Mouse (Mus musculus): ENCODE data around the gene Gmeb1.

DNA sequence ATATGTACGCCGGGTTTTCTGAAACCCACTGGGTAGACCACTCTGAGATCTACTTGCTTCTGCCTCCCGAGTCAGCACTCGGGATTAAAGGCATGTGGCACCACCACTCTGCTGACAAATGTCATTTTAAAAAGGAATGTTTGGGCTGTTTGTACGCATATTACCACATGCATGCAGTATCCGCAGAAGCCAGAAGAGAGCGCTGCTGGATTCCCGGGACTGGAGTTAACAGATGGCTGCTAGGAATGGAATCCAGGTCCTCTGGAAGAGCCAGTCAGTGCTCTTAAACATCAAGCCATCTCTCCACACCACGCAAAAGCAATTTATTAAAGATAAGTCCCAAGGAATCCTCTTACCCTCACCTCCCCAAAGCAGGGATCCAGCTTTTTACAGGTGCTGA, 80.7 kb downstream of the Gmeb1 start:
- no peak for TF ChIP-seq POLR2A (IDR thresholded peaks at IDR 0.05; ENCODE audit: low read depth, low read length)
- peak; percentile 39 for TF ChIP-seq CTCF (conservative IDR thresholded peaks at IDR 0.05; ENCODE audit: insufficient read depth, insufficient read length, low read depth, low read length)

All from kidney, adult 2 months (tissue).